Mouse (Mus musculus) erythroblast, embryonic 14.5 days (primary cell): ENCODE results near the gene C3.

Experiments
- GATA1 ChIP-seq: IDR thresholded peaks from 2 replicates; pipeline ENCODE4 v1.6.1; 2012; ENCODE audit warnings: low read length, inconsistent platforms, mixed read lengths
- TAL1 ChIP-seq: IDR thresholded peaks from 3 replicates; pipeline ENCODE4 v1.6.1; 2012; ENCODE audit warnings: low read length, inconsistent platforms, mixed read lengths

DNA sequence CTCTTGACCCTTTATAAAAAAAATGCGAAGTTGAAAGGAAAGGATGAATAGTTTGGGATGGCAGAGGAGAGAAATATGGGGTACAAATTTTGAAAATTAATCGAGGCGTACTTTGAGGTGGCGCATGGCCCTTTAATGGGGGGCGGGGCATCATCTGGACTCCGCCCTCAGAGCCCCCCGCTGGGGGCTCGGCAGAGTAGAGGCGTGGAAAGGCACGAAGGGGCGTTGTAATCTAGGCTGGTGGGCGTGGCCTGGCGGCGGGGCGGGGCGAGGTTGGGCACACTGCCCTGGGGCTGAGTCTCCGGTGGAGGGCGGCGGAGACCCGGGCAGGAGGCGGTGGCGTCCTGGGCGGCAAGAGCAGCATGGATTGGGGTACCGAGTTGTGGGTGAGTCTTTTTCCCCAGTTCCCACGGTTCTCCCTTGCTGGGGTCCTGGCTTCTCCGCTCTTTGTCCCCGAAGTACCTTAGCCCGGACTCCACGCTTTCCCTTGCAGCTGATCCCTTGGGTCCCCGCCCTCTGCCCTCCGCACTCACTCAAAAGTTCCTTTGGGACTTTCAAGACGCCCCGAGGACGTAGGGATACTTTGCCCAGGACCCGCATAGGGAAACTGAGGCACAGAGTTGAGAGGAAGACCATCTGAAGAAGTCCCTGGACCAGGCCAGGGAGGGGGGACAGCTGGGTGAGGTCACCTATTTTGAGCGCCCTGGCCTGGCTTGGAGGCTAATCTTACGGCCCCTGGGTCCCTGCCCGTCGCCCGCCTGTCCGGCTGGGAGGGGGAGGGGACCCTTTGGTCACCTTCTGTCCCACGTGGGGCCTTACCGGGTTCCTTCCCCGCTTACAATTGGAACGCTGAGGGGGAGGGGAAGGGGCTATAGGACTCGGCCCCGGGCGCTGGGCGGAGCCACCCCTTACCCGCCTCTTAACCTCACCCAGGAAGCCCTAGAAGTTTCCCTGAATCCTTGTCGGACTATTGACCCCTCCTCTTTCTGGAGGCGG is 21.5 kb upstream of the C3 start, which contains the start of gene Trip10:
- TF ChIP-seq GATA1 = no peak
- TF ChIP-seq TAL1 = no peak
